Mouse (Mus musculus) ovary, adult 18-20 months (tissue): ENCODE data around the gene Khdc1b.
"Not testable (repeated sequence)": the region's sequence is repeated elsewhere in the genome, so short reads cannot be mapped to it uniquely, and the experiment has no call there.

Experiments used
- DNase-seq: peaks from one replicate; pipeline ENCODE4 v3.0.0; 2022; ENCODE audit warnings: low spot score, mixed read lengths

The Khdc1b gene

GRCm38 (mm10) chr1:21383256-21383655, at the start of gene Khdc1b:
Gene Khdc1b, plus strand, starts transcription at chr1:21383556.
- DNase-seq: no peak

GRCm38 (mm10) chr1:21335836-21336235, 47.5 kb upstream of the Khdc1b start:
- DNase-seq: no peak

- no peak for DNase-seq
Observed at GRCm38 (mm10) chr1:21340745-21341144, 42.6 kb upstream of the Khdc1b start.

GRCm38 (mm10) chr1:21344253-21344652, 39.1 kb upstream of the Khdc1b start:
- DNase-seq: peak; percentile 7

GRCm38 (mm10) chr1:21344752-21345151, 38.6 kb upstream of the Khdc1b start:
- DNase-seq: not testable (repeated sequence)

- no peak for DNase-seq
Observed at GRCm38 (mm10) chr1:21349341-21349740, 34.0 kb upstream of the Khdc1b start, which contains the start of gene Khdc1a. Gene Khdc1a, plus strand, starts transcription at chr1:21349641.

- not testable (repeated sequence) for DNase-seq
Observed at GRCm38 (mm10) chr1:21368031-21368430, 15.3 kb upstream of the Khdc1b start, which contains the start of gene Khdc1c. Gene Khdc1c, plus strand, starts transcription at chr1:21368331.

- no peak for DNase-seq
Observed at GRCm38 (mm10) chr1:21391138-21391671, 7.8 kb downstream of the Khdc1b start.

GRCm38 (mm10) chr1:21402804-21403203, 19.4 kb downstream of the Khdc1b start:
- DNase-seq: no peak

- DNase-seq: no peak
Observed at GRCm38 (mm10) chr1:21407266-21407665, 23.9 kb downstream of the Khdc1b start.

- DNase-seq: peak; percentile 10
Observed at GRCm38 (mm10) chr1:21411331-21412196, 28.2 kb downstream of the Khdc1b start.

- DNase-seq: no peak
Observed at GRCm38 (mm10) chr1:21412197-21412555, 28.8 kb downstream of the Khdc1b start.

GRCm38 (mm10) chr1:21419370-21419769, 36.0 kb downstream of the Khdc1b start:
- no peak for DNase-seq

- DNase-seq: no peak
Observed at GRCm38 (mm10) chr1:21425654-21426053, 42.3 kb downstream of the Khdc1b start.

- no peak for DNase-seq
Observed at GRCm38 (mm10) chr1:21428079-21428478, 44.7 kb downstream of the Khdc1b start.

- no peak for DNase-seq
Observed at GRCm38 (mm10) chr1:21431666-21432065, 48.3 kb downstream of the Khdc1b start.

GRCm38 (mm10) chr1:21434853-21435252, 51.5 kb downstream of the Khdc1b start:
- DNase-seq: no peak
